Mouse (Mus musculus): ENCODE measurements around the gene Rfx8. TPM values are rescaled to one million over a fixed set of nuclear protein-coding genes. Genes with fewer than 3 reads are reported as not detected.
A peak's percentile ranks its signal among the peaks of the same experiment; 100 is the strongest.

Gene Rfx8
- polyA plus RNA-seq, 1 experiment from 2014 or later: 0.68 TPM

DNA sequence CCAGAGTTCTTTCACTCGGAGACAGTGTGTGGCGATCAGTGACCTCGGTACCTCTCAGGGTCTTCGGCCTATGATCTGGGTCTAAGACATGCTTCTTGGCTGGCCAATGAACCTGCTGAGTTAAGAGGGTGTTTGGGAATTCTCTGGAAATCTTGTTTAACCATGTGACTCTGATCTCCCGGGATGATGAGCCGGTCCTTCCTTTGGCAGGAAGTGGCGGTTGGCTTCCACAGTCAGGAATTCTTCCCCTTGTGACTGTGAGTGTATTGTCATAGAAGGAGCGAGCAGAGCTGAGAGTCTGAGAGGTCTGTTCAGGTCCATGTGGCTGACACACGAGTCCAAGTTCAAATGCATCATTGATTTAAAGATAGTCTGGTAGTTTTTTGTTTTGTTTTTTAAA is 37.4 kb upstream of the Rfx8 start:
- Histone ChIP-seq H3K4me1 (ENCODE audit: control insufficient read depth, insufficient read depth, low read length) (peaks cover 39% of the 10 kb centered on the region), H3K27ac (ENCODE audit: low read length) (0 out of 2 replicates have a peak overlapping the region, but pooled peaks have one; percentile 22), H3K4me3 (ENCODE audit: low read length) (no peak overlapping the region), H3K27me3 (ENCODE audit: control insufficient read depth, insufficient read depth, low read length) (no peaks in the 10 kb centered on the region), H3K9me3 (replicated peaks; ENCODE audit: control insufficient read depth, low read length) (no peaks in the 10 kb centered on the region), H3K36me3 (ENCODE audit: control insufficient read depth, insufficient read depth) (no peaks in the 10 kb centered on the region), H3K4me2 (ENCODE audit: low read depth, low read length) (no peak overlapping the region), H3K9ac (ENCODE audit: low read length) (no peak overlapping the region)
- ATAC-seq (replicated peaks; ENCODE audit: extremely low read depth, insufficient read depth, low FRiP score): no peak
- 64% methylated on average over 9 of the region's 9 CpGs for WGBS

DNA sequence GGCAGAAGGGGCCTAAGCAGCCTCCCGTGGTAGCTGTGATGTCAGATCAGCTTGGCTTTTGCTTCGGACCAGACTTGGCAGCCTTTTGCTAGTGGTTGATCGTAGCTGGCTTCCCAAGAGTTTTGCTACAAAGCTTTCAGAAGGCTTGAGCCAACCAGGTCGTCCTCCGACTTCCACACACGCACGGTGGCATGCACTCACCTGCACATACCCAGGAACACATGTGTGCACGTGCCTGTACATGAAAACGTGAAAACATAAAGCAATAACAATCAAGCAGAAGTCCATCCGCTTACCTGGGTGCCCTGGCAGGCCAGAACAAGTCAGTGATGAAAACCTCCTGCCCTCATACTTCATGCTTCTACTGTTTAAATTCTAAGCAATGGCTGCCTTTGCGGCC is 36.2 kb upstream of the Rfx8 start:
- H3K9ac ChIP-seq (ENCODE audit: low read length): no peak overlapping the region
- no peaks in the 10 kb centered on the region for H3K36me3 ChIP-seq (ENCODE audit: control insufficient read depth, insufficient read depth)
- peaks cover 34% of the 10 kb centered on the region for H3K4me1 ChIP-seq (ENCODE audit: control insufficient read depth, insufficient read depth, low read length)

DNA sequence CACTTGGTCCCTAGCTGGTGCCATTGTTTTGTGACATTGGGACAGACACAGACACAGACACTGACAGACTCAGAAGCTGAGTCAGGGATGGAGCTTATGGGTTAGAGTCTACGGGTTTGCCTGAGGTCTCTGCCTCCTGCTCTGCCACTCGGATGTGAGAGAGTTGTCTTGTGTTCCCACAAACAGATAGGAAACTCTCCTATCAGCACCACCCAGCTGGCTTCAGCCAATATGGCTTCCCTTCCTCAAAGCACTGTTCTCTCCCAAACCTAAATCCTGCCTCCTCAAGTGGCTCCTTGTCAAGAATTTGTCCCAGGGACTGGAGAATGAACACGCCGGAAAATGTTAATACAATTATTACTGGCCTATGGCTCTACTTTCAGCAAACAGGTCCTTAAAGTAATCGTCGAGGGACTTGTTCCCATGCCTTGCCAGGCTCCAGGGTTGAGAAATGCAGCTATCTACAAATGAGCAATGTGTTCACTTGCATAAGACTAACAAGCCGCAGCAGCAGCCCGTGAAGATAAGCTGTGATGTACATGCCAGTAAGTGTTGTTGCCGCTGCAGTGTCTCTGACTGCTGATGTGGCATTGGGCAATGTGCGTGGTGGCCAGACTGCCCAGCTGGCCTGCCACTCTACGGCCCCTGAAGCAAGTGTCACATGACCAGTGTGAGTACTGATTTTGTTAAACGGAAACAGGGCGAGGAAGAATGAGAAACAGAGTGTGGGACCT is 33.6 kb upstream of the Rfx8 start:
- H3K27ac ChIP-seq (ENCODE audit: low read length): peak overlapping the region; percentile 36
- no peaks in the 10 kb centered on the region for H3K27me3 ChIP-seq (ENCODE audit: control insufficient read depth, insufficient read depth, low read length)
- no peak overlapping the region for H3K9ac ChIP-seq (ENCODE audit: low read length)
- H3K36me3 ChIP-seq (ENCODE audit: control insufficient read depth, insufficient read depth): no peaks in the 10 kb centered on the region
- peaks cover 23% of the 10 kb centered on the region for H3K4me1 ChIP-seq (ENCODE audit: control insufficient read depth, insufficient read depth, low read length)
- peak; percentile 26 for ATAC-seq (replicated peaks; ENCODE audit: extremely low read depth, insufficient read depth, low FRiP score)
- H3K4me2 ChIP-seq (ENCODE audit: low read depth, low read length): 0 out of 2 replicates have a peak overlapping the region, but pooled peaks have one; percentile 7
- no peaks in the 10 kb centered on the region for H3K9me3 ChIP-seq (replicated peaks; ENCODE audit: control insufficient read depth, low read length)
- 27% methylated on average over 13 of the region's 13 CpGs for whole genome bisulfite sequencing
- H3K4me3 ChIP-seq (ENCODE audit: low read length): no peak overlapping the region

More for the DNA sequence above, 36.2 kb upstream of the Rfx8 start:
- 68% methylated on average over 11 of the region's 11 CpGs for WGBS
- H3K9me3 ChIP-seq (replicated peaks; ENCODE audit: control insufficient read depth, low read length): no peaks in the 10 kb centered on the region
- no peak overlapping the region for H3K4me2 ChIP-seq (ENCODE audit: low read depth, low read length)
- no peak for ATAC-seq (replicated peaks; ENCODE audit: extremely low read depth, insufficient read depth, low FRiP score)
- H3K4me3 ChIP-seq (ENCODE audit: low read length): no peak overlapping the region
- H3K27ac ChIP-seq (ENCODE audit: low read length): no peak overlapping the region
- H3K27me3 ChIP-seq (ENCODE audit: control insufficient read depth, insufficient read depth, low read length): no peaks in the 10 kb centered on the region

DNA sequence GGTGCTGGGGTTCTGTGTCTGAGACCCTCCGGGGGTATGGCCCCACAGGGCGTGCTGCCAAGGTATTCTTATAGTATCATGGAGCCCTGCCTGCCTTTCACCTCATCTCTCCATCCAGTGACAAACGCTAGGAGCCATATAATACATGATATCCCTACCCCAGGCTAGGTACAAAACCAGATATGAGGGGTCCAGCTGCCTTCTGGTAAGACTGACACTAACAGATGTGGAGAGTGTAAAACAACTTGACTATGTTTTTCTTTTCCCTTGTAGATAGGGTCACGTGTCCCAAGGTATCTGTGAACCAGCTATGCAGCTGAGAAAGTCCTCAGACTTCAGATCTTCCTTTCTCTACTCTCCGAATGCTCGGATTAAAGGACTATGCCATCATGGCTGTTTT is 30.7 kb upstream of the Rfx8 start:
- Histone ChIP-seq H3K36me3 (ENCODE audit: control insufficient read depth, insufficient read depth) (no peaks in the 10 kb centered on the region), H3K4me3 (ENCODE audit: low read length) (no peak overlapping the region), H3K9me3 (replicated peaks; ENCODE audit: control insufficient read depth, low read length) (no peaks in the 10 kb centered on the region), H3K27me3 (ENCODE audit: control insufficient read depth, insufficient read depth, low read length) (no peaks in the 10 kb centered on the region), H3K9ac (ENCODE audit: low read length) (no peak overlapping the region), H3K27ac (ENCODE audit: low read length) (no peak overlapping the region), H3K4me1 (ENCODE audit: control insufficient read depth, insufficient read depth, low read length) (peaks cover 31% of the 10 kb centered on the region), H3K4me2 (ENCODE audit: low read depth, low read length) (no peak overlapping the region)
- 73% methylated on average over 6 of the region's 6 CpGs for WGBS
- ATAC-seq (replicated peaks; ENCODE audit: extremely low read depth, insufficient read depth, low FRiP score): no peak

DNA sequence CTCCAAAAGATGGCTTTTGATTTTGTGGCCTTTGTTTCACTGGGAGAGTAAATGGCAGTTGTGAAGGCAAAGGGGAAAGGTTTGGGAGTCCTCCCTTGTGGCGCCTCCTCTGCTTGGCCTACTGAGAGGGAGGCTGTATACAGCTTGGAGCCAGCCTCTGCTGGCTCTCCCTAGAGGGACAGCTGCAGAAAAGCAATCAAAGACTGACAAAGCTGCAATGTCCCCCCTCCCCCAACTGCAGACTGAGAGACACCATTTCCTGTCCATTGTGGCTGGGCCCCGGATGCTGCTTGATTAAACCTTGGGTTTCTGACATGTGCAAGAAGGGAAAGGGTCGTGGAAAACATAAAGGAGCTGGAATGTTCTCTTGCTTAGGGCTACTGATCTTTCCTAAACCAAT is 28.9 kb upstream of the Rfx8 start:
- Histone ChIP-seq H3K4me1 (ENCODE audit: control insufficient read depth, insufficient read depth, low read length) (peaks cover 35% of the 10 kb centered on the region), H3K9ac (ENCODE audit: low read length) (no peak overlapping the region), H3K4me2 (ENCODE audit: low read depth, low read length) (no peak overlapping the region), H3K4me3 (ENCODE audit: low read length) (no peak overlapping the region), H3K27me3 (ENCODE audit: control insufficient read depth, insufficient read depth, low read length) (no peaks in the 10 kb centered on the region), H3K36me3 (ENCODE audit: control insufficient read depth, insufficient read depth) (no peaks in the 10 kb centered on the region), H3K27ac (ENCODE audit: low read length) (peak overlapping the region; percentile 53), H3K9me3 (replicated peaks; ENCODE audit: control insufficient read depth, low read length) (no peaks in the 10 kb centered on the region)
- ATAC-seq (replicated peaks; ENCODE audit: extremely low read depth, insufficient read depth, low FRiP score): 0 out of 2 replicates have a peak, but pooled peaks have one; percentile 15
- WGBS: 24% methylated on average over 3 of the region's 3 CpGs

DNA sequence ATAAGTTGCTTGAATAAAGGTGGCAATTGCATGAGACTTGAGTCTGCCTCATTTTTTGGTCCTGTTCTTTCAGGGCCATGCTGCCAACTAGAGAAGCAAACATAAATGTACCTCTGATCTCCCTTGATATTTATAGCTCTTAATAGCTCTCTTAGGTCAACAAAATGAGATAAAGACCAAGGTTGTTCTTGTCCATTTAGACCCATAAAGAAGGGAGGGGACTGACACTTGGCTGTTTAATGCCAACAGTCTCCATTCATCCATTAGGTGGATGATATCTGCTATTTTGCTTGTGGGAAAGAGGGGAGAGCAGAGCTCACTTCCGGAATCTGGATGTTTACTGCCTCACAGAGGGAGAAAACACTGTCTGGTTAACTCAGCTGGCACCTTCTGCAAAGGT is 28.4 kb upstream of the Rfx8 start:
- H3K36me3 ChIP-seq (ENCODE audit: control insufficient read depth, insufficient read depth): no peaks in the 10 kb centered on the region
- H3K27ac ChIP-seq (ENCODE audit: low read length): peak overlapping the region; percentile 53
- no peak overlapping the region for H3K4me2 ChIP-seq (ENCODE audit: low read depth, low read length)
- no peak for ATAC-seq (replicated peaks; ENCODE audit: extremely low read depth, insufficient read depth, low FRiP score)
- no peaks in the 10 kb centered on the region for H3K9me3 ChIP-seq (replicated peaks; ENCODE audit: control insufficient read depth, low read length)
- no peak overlapping the region for H3K4me3 ChIP-seq (ENCODE audit: low read length)
- H3K4me1 ChIP-seq (ENCODE audit: control insufficient read depth, insufficient read depth, low read length): peaks cover 30% of the 10 kb centered on the region
- H3K9ac ChIP-seq (ENCODE audit: low read length): no peak overlapping the region
- 37% methylated on average over 1 of the region's 1 CpGs for WGBS
- no peaks in the 10 kb centered on the region for H3K27me3 ChIP-seq (ENCODE audit: control insufficient read depth, insufficient read depth, low read length)

DNA sequence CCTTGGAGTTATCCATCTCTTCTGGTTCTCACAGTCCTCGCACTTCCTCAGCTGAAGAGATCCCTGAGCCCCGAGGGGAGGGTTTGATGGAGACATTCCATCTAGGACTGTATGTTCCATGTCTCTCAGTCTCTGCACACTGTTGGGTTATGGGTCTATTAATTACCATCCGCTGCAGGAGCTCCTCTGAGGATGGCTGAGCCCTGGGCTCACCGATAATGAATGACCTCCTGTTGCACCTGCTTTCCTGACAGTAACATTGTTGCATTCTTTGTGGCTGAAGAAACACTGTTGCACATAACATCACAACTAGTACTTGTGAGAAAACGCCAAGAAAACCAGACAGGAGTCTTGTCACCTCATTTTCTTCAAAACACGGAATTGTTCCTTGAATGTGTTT is 27.9 kb upstream of the Rfx8 start:
- 76% methylated on average over 6 of the region's 6 CpGs for WGBS
- H3K27me3 ChIP-seq (ENCODE audit: control insufficient read depth, insufficient read depth, low read length): no peaks in the 10 kb centered on the region
- H3K4me2 ChIP-seq (ENCODE audit: low read depth, low read length): no peak overlapping the region
- H3K27ac ChIP-seq (ENCODE audit: low read length): no peak overlapping the region
- H3K9me3 ChIP-seq (replicated peaks; ENCODE audit: control insufficient read depth, low read length): no peaks in the 10 kb centered on the region
- no peak overlapping the region for H3K9ac ChIP-seq (ENCODE audit: low read length)
- no peaks in the 10 kb centered on the region for H3K36me3 ChIP-seq (ENCODE audit: control insufficient read depth, insufficient read depth)
- ATAC-seq (replicated peaks; ENCODE audit: extremely low read depth, insufficient read depth, low FRiP score): no peak
- peaks cover 26% of the 10 kb centered on the region for H3K4me1 ChIP-seq (ENCODE audit: control insufficient read depth, insufficient read depth, low read length)
- H3K4me3 ChIP-seq (ENCODE audit: low read length): no peak overlapping the region

DNA sequence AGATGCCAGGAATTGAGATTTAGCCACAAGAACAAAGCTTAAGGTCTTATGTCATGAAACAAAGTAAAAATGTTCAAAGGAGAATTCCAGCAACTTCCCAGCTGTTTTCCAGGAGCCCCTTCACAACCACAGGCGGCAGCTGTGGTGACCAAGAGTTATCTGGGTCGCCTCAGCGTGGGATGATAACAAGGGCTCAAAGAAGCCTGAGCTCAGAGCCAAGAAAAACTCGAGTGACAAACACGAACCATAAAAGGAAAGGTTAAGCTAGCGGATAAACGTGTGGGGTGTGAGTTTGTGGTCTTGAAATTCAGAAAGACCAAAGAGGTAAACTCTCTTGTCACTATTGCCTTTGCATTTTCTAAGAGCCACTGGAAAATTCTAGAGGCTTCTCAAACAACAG is 25.7 kb upstream of the Rfx8 start:
- no peaks in the 10 kb centered on the region for H3K36me3 ChIP-seq (ENCODE audit: control insufficient read depth, insufficient read depth)
- peak overlapping the region; percentile 72 for H3K27ac ChIP-seq (ENCODE audit: low read length)
- no peaks in the 10 kb centered on the region for H3K27me3 ChIP-seq (ENCODE audit: control insufficient read depth, insufficient read depth, low read length)
- peak; percentile 33; the same call in 1 of the 2 replicates for ATAC-seq (replicated peaks; ENCODE audit: extremely low read depth, insufficient read depth, low FRiP score)
- H3K9ac ChIP-seq (ENCODE audit: low read length): no peak overlapping the region
- H3K4me3 ChIP-seq (ENCODE audit: low read length): no peak overlapping the region
- 11% methylated on average over 7 of the region's 7 CpGs for WGBS
- peaks cover 26% of the 10 kb centered on the region for H3K4me1 ChIP-seq (ENCODE audit: control insufficient read depth, insufficient read depth, low read length)
- H3K4me2 ChIP-seq (ENCODE audit: low read depth, low read length): peak overlapping the region; percentile 4; the same call in 1 of the 2 replicates
- H3K9me3 ChIP-seq (replicated peaks; ENCODE audit: control insufficient read depth, low read length): no peaks in the 10 kb centered on the region

DNA sequence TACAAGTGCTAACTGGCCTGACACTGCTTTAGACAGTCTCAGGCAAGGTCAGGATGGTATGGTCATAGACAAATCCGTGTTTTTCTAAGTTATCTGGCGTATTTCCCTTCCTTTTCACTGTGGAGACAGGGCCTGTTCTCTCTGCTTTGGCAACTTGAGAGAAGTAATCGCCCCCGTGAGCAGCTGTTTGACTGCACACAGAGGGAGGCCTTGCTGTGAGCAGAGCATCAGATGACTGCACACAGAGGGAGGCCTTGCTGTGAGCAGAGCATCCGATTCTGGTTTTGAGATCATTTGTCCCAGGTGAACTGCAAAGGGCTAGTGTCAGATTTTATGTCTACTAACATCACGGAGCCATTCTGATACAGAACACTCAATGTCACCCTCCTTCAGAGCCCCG is 20.2 kb upstream of the Rfx8 start:
- no peaks in the 10 kb centered on the region for H3K9me3 ChIP-seq (replicated peaks; ENCODE audit: control insufficient read depth, low read length)
- no peak for ATAC-seq (replicated peaks; ENCODE audit: extremely low read depth, insufficient read depth, low FRiP score)
- peaks cover 11% of the 10 kb centered on the region for H3K4me1 ChIP-seq (ENCODE audit: control insufficient read depth, insufficient read depth, low read length)
- 51% methylated on average over 7 of the region's 7 CpGs for WGBS
- H3K27me3 ChIP-seq (ENCODE audit: control insufficient read depth, insufficient read depth, low read length): no peaks in the 10 kb centered on the region
- H3K36me3 ChIP-seq (ENCODE audit: control insufficient read depth, insufficient read depth): no peaks in the 10 kb centered on the region
- no peak overlapping the region for H3K9ac ChIP-seq (ENCODE audit: low read length)
- no peak overlapping the region for H3K4me2 ChIP-seq (ENCODE audit: low read depth, low read length)
- no peak overlapping the region for H3K27ac ChIP-seq (ENCODE audit: low read length)
- H3K4me3 ChIP-seq (ENCODE audit: low read length): no peak overlapping the region

Measured in heart, embryonic 16.5 days (tissue).